Mouse (Mus musculus) ES-CJ7 (cell line): ENCODE data around the gene Junb.

Source experiments
- DNase-seq: peaks from one replicate; pipeline ENCODE4 v3.0.0; 2011; ENCODE audit warnings: low read depth, low spot score

Junb gene

DNA sequence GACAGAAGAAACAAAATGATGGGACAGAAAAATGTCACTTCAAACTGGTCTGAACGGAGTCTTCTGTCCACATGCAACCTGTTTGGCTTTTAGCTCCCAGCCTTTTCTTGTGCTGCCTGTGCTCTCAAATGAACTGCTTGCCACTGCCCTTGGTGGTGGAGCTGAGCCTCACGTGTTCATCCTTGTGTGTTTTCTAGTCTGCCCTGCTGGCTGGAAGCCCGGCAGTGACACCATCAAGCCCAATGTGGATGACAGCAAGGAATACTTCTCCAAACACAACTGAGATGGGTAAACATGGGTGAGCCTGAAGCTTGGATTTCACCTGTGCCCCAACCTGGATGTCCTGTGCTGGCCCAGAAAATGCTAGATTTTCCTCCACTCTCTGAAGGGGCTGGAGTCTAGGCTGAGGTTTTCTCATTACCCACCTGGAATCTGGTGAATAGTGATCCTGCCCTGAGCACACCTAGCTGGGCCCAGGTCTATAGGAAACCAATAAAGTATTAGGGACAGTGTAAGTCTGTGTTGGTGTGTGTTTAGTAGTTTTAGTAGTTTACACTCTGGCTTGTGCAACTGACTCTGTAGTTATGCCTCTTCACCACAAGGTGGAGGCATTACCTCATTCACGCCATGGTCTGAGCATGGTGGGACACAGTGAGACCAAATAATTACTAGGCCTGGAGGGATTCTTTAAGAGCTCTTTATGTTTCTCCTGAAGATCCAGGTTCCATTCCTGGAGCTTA, 4.5 kb downstream of the Junb start:
- DNase-seq, result peak; percentile 85

DNA sequence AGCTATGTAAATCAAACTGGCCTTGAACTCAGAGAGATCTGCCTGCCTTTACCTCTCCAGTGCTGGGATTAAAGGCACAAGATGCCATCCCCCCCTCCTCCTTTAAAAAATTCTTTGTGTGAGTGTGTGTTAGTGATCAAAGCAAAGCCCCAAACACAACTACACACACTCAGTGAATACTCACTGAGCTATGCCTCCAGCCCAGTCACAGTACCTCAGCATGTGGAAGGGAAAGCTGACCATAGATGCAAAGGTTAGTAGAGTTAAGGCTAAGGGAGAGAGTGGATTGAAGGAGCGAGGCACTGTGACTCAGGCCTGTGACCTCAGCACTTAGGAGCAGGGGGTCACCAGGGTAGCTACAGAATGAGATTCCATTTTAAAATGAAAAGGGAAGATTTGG, 5.4 kb downstream of the Junb start:
- DNase-seq, result no peak

DNA sequence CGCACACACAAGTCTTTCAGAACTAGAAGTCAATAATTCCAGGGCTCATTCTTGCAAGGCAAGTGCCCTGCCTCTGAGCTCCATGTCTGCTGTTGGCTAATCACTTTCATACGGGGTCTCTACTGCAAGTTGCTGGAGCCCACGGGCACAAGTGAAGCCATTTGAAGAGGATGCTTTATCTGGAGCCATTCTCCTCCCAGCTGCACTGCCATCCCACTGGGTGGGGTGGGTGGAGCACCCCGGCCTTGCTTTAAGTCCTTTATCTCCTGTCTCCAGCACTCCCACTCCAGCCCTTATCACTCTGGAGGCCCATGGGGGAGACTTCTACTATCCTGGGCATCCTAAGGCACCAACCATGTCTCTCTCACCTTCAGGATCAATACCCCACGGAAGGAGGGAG, 7.6 kb downstream of the Junb start:
- no peak for DNase-seq

DNA sequence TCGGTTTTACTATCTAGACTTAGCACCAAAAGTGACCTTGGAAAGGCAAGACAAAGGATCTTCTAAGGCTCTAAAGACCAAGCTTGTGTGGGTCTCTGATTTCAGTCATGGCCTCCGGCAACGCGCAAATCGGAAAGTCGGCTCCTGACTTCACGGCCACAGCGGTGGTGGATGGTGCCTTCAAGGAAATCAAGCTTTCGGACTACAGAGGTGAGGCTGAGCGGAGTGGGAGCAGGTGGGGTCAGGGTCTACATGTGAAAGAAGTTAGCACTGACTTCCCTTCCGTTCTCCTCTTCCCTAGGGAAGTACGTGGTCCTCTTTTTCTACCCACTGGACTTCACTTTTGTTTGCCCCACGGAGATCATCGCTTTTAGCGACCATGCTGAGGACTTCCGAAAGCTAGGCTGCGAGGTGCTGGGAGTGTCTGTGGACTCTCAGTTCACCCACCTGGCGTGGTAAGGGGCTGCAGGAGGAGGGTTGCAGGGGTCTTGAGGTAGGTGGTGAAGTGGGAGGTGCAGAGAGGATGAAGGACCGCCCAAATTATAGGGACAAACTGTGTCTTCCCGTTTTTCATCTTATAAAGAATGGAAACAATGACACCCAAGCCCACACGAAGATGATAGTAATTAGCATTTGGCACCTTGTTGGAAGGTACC, 8.3 kb downstream of the Junb start:
- peak; percentile 51 for DNase-seq

DNA sequence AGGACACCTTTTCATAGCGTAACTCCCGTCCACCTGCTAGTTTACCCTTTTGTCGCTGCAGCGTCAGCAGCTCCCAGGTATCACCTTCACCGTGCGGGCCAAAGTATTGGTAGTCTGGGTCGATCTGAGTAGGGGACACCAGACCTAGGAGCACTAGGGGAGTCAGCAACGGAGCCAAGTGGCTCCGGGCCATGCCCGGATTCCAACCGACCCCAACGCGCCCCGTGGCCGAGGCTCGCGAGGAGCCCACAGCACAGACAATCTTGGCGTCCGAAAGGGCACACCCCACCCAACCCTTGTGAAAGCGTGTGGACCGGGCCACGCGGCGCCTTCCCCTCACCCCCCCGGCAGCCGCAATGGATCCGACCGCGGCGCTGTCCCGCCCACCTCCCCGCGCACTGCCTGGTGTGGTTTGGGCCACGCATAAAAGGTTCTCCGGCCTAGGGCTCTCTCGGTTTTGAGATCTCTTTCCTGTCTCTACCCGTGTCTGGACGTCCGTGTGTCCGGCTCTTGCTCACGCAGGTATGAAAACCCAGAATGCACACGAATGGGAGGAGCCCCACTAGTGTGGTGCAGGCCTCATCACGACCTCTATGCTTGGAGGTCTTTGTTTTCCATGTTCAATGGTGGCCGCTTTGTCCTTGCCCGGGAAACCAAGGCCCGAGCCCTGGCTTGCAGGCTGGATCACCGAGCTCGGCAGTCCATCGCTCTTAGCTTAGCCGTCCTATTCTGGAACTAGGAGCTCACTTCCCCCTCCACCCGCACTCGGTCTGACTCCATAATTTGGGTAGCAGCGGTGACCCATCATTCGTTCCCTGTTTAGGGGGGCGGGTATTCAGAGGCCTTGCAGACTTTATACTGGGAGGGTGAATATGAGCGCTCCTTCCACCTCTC, 9.0 kb downstream of the Junb start, which contains the start of the genes Gm49661, Prdx2 and Rnaseh2a:
Gene Gm49661, minus strand, starts transcription at position 193 of the 894 bp plus-strand sequence.
Gene Prdx2, plus strand, starts transcription at position 347 of the 894 bp plus-strand sequence.
Gene Rnaseh2a, minus strand, starts transcription at position 527 of the 894 bp plus-strand sequence.
- DNase-seq, result peak; percentile 78

DNA sequence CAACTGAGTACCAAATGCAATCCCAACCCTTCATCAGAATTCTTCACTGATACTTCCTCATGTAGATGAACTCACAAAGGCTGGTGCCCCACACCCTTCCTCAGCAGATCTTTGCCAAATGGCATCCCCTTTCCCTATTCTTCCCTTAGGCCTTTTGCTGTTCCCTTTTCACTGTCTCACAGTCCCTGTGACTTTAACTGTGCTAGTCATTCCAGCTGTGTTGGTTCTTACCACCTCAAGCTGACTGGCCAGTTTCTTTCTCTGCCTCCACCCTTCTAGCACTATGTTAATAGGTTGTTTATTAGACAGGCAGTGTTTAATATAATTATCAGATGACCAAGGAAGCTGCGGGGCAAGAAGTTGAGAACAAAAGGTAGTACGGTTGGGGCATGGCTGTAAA, 9.9 kb downstream of the Junb start:
- no peak for DNase-seq

DNA sequence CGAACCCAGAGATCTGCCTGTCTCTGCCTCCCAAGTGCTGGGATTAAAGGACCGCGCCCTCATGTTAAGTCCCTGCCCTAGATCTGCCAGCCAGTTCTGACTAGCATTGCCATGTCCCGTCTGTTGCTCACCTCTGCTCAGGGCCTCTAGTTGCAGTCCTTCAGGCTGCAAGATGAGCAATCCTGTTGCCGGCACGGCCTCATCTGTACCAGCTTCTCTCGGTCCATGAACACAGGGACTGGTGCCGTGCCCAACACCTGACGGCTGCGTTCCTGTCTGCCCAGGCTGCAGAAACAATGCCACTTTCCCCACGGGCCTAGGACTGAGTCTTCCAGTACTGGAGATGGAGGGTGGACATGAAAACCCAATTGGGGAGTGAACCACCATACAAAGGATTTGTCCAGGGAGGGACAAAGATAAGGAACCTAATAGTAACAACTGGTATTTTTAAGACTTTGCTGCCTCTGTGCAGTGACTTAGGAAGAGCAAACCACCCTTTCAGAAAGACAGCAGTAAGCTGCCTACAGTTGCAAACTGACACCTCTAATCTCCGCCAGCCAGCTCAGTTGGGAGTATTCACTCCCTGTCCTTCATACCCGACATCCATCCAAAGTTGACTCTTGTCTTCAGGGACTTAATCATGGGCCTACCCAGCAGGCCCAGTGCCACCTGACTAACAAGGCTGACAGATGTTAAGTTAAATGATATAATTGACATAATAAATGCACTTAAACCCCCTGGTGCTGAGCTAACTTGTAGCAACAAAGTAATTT, 10.8 kb downstream of the Junb start:
- DNase-seq, result no peak

DNA sequence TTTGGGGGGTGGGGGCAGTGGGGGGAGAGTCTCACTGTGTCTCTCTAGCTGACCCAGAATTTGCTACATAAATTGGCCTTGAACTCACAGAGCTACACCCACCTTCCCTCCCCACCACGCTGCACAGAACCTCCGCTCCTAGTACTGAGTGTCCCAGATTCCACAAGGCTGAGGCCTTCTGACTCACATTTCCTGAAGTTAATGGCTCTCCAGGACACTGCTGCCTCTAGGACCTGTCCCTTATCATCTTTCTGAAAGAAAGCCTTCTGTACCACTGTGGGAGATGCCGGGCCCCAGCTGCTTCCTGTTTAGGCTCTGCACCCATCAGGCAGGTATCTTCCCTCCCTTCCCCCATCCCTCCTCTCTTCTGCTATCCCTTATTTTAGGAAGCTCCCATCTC, 11.9 kb downstream of the Junb start:
- DNase-seq, result no peak

DNA sequence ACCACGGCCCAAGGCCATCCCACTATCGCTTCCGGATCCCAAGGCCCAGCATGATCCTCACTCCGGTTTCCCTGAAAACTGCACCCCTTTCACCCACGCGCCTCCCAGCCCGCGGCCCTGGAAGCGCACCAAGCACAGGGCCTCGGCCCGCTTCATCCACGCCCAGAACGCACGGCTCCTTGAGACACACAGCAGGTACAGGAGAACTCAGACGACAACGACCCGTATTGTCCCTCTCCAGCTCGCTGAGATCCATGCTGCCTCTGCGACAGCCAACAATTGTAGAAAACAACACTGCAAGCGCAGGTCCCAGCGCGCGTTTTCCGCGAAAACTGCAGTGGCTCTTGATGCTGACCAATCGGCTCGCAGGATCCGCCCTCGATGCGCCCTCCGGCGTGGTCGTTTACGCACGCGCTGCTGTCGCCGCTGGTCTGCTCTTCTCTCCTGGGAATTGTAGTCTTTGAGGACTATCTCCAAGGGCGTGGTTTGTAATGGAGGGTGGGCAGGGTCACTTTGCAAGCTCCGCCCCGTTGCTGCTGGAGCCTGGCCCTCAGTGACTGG, 12.7 kb downstream of the Junb start:
- peak; percentile 100 for DNase-seq

DNA sequence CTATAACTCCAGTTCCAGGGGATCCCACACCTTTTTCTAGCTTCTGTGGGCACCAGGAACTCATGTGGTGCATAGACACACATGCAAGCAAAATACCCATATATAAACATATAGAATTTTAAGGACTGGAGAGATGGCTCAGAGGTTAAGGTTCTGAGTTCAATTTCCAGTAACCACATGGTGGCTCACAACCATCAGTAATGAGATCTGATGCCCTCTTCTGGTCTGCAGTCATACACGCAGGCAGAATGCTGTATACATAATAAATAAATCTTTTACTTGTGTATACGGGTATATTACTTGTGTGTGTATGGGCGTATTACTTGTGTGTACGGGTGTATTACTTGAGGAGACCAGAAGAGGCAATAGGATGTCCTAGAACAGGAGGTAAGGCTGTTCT, 14.6 kb downstream of the Junb start:
- DNase-seq, result no peak

DNA sequence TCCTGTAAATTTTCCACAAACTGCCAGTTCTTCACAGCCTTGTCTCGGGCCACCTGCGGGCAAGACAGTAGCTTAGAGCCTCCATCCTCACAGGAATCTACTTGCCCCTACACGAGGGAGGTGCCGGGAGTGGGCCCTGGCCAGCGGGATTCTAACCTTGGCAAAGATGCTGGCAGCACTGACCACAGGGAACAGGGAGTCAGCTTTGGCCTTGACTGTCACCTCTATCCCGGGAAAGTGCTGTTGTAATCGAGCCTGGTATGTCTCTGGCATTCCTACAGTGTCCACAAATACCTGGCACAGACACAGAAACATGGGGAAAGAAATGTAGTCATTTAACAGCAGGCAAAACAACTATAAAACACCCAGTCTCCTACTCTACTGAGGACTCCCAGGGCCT, 18.7 kb downstream of the Junb start:
- no peak for DNase-seq

DNA sequence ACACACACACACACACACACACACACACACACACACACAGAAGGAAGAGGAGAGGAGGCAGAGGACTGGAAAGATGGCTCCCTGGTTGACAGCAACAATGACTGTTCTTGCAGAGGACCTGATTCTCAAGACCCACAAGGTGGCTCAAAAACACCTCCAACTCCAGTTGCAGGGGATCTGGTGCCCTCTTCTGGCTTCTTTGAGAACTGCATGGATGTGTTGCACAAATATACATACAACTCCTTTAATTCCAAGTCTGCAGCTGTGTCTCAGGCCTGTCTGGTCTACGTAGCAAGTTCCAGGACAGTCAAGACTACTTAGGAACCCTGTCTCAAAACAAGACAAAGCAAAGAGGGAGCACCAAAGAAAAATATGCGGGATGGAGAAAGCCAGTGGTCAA, 21.8 kb downstream of the Junb start:
- peak; percentile 97 for DNase-seq

DNA sequence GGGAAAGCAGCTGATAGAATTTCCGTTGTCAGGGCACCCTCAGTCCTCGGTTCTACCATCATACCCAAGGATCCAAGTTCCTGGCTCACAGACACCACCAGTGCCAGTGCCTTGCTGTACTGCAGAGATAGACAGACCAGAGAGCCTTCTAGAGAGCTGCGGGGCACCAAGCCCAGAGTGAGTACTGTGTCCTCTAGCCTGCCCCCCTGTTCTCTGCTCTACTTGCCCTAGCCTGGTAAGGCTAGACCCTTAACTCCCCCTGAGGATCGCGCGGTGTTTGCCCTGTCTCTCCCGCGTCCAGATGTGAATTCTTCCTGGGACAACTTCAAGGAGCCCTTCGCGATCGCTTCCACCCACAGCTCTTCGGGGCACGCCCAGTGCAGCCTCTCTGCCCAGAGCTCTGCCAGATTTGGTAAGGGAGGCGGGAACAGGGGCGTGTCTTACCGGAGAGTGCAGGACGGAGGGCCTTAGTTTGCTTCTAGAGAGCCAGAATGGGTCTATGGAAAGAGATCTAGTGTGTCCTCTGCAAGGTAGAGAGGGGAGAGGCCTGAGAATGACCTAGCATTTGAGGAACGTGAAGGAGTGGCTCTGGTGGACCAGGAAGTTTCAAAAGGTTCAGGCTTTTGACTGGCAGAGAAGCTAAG, 25.8 kb downstream of the Junb start:
- DNase-seq, result peak; percentile 89

DNA sequence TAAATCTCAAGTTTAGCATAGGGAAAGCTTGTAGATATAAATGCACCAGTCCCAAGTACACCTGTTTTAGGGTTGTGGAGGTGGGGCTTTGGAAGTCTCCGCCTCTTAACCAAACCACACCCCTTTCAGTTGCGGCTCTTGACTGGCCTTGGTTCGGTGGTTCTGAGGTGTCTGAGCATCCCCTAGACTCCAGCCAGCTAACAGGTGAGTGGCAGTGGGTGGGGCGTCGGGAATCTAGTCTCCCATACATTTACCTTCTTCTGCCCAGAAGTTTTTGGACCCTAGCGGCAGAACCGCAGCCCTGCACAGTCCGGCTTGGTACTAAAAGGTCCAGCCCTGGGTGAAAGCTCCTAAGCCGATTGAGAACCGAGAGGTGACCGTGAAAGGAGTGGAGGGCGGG, 28.8 kb downstream of the Junb start:
- DNase-seq, result peak; percentile 71

DNA sequence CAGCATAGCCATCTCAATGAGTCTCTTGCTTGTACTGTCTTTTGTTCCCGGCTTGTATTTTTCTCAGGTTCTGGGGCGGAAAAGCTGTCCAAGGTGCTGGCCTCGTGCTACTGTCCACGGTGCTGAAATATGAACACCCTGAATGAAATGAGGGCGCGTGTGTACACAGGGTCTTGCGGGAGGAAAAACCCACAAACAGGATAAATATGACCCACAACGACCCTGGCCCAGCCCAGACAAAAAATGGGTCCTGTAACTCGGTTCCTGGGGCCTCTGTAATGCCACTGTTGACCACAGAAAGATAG, 31.3 kb downstream of the Junb start:
- no peak for DNase-seq

DNA sequence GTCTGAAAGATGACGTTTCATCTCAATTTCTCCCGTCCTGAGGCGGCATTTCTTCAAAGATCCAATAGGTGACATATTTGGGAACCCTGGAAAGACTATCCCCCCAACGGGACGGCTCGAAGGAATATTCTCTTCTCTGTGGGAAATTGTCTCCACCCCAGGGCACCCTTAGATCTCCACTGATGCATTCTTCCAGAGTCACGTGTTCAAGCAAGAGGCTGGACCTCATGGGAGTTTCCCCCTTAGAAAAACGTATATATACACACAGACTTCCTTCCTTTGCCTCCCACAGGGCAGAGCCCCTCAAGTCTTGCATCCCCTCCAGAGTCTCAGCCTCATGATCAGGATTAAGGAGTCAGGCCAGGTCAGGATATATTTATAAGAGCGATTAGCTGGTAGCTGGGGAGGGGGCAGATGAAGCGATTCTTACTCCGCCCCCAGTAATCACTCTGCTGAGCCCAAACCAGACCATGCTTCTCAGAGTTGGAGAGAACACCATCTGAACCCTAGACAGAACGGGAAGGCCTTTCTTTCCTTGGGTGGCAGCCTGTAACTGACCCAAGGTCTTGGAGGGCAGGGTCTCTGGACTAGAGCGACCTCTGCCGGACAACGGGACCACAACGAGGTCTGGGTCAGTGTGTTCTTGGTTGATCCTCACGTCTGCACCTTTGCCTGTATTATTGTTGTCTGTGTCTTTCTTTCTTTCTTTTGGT, 31.8 kb downstream of the Junb start, which contains the start of gene Rtbdn:
Gene Rtbdn, plus strand, starts transcription at position 464 of the 713 bp plus-strand sequence.
- DNase-seq, result no peak

DNA sequence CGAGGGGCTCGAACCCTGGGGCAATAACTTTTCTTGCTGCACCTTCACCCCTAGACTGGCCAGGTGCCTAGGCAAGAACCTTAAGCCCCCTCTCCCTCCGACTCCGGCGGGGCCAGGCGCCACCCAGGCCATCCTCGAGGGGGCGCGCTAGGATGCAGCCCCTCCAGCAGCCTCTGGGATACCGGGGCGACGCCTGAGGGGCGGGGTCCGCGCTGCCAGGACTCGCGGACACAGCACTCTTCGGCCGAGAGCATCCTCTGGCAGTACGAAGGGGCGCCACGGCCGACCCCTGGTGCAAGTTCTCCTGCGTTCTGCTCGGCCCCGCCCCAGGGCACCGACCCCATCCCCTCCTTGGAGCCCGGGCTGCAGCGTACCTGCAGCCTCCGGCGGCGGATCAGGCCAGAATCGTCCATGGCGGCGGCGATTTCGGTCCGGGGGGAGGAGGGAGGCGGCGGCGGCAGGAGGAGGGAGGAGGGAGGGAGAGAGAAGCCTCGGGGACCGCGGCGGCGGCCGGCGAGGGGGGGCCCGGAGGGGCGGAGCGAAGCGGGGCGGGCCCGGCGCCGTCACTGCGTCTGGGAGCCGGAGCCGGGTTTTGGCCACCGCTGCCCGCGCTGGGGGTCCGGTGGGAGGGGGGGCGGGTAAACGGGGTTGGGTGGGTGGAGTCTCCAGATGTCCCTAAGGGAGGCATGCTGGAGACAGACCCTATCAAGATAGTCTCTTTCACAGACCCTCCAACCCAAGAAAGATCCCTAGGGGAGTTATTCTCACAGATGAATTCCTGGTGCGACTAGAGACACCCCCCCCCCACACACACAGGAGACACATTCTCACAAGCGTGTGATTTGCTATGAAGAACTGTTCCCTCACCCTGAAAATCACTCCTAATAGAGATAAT, 32.6 kb downstream of the Junb start:
- DNase-seq, result peak; percentile 72

DNA sequence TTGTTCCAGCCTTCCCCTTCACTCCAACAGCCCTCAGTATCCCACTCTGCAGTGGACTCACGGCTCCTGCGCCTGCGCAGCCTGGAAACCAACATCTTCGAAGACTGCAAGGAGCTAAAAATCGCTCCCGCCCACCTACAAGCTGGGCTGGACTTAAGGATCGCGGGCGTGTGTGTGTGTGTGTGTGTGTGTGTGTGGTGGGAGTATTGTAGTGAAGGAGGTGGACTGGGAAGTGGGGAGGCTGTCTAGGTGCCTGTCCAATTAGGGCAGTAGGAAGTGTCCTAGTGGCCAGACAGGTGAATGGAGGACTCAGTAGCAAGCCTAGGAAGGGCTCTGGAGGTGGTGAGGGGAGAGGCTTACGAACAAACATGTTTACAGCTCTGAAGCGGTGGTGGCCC, 33.3 kb downstream of the Junb start:
- DNase-seq, result peak; percentile 67
